Mouse (Mus musculus) thymus, postnatal 36 days (tissue): ENCODE data around the gene Mfap4.

Experiments used
- DNase-seq, 2 experiments: peaks; one replicate each; pipeline ENCODE4 v3.0.0; 2022; ENCODE audit warnings: mixed read lengths in 2 of 2

The Mfap4 gene

GRCm38 (mm10) chr11:61483226-61483845 is 1.9 kb upstream of the Mfap4 start:
- no peak for DNase-seq

- DNase-seq = no peak
These were observed 997 bp upstream of the Mfap4 start for GRCm38 (mm10) chr11:61484256-61484612.

- DNase-seq = no peak
These were observed 568 bp downstream of the Mfap4 start for GRCm38 (mm10) chr11:61485541-61486457.

GRCm38 (mm10) chr11:61486458-61487219 is 1.4 kb downstream of the Mfap4 start:
- no peak for DNase-seq

- no peak for DNase-seq
These were observed 2.2 kb downstream of the Mfap4 start for GRCm38 (mm10) chr11:61487401-61487800.

- DNase-seq = no peak
These were observed 2.7 kb downstream of the Mfap4 start for GRCm38 (mm10) chr11:61487936-61488335.

GRCm38 (mm10) chr11:61489085-61489484 is 3.9 kb downstream of the Mfap4 start:
- no peak for DNase-seq

- no peak for DNase-seq
These were observed 4.6 kb downstream of the Mfap4 start for GRCm38 (mm10) chr11:61489874-61490273.

- DNase-seq = no peak
These were observed 5.8 kb downstream of the Mfap4 start for GRCm38 (mm10) chr11:61490944-61491520.

GRCm38 (mm10) chr11:61492749-61493401 is 7.6 kb downstream of the Mfap4 start:
- DNase-seq = no peak

- no peak for DNase-seq
These were observed 8.4 kb downstream of the Mfap4 start for GRCm38 (mm10) chr11:61493525-61494128.

GRCm38 (mm10) chr11:61494129-61494997 is 9.1 kb downstream of the Mfap4 start, which contains the start of gene Mapk7:
Mapk7 (minus strand) TSS chr11:61494406.
- DNase-seq = peak; percentile 96 to 97

- no peak for DNase-seq
These were observed 10.3 kb downstream of the Mfap4 start for GRCm38 (mm10) chr11:61495528-61495927.

- no peak for DNase-seq
These were observed 12.3 kb downstream of the Mfap4 start for GRCm38 (mm10) chr11:61497490-61497889.

GRCm38 (mm10) chr11:61498736-61499504 is 13.7 kb downstream of the Mfap4 start:
- no peak for DNase-seq

- DNase-seq = no peak
These were observed 18.7 kb downstream of the Mfap4 start for GRCm38 (mm10) chr11:61503933-61504332.

- DNase-seq = peak; percentile 90 to 91
These were observed 19.6 kb downstream of the Mfap4 start, which contains the start of gene B9d1 for GRCm38 (mm10) chr11:61504713-61505257. B9d1 (plus strand) TSS chr11:61505144.

GRCm38 (mm10) chr11:61514953-61515352 is 29.7 kb downstream of the Mfap4 start:
- peak; percentile 13 to 19 for DNase-seq

GRCm38 (mm10) chr11:61517971-61518370 is 32.7 kb downstream of the Mfap4 start:
- no peak for DNase-seq

- no peak for DNase-seq
These were observed 33.6 kb downstream of the Mfap4 start for GRCm38 (mm10) chr11:61518871-61519270.
